Mouse (Mus musculus) lung, embryonic 14.5 days (tissue): ENCODE results near the gene Ctag2. TPM values are rescaled to one million over a fixed set of nuclear protein-coding genes. Genes with fewer than 3 reads are reported as not detected.

Source experiments
- ATAC-seq: fragments of 200-750 bp; cut with Nextera tagmentation; 2 replicates; pipeline ENCODE4 v1.8.0; 2017; ENCODE audit warnings: mild to moderate bottlenecking, moderate TSS enrichment, moderate library complexity; ENCODE audit not compliant: insufficient read depth
- DNase-seq: peaks from one replicate; pipeline ENCODE4 v3.0.0-alpha.2; 2015
- H3K27ac ChIP-seq: fragments of 300-500 bp; sonication (generic); 2 replicates; pipeline ENCODE4 v1.5.1; 2014; ENCODE audit warnings: low read depth, mild to moderate bottlenecking, moderate library complexity
- H3K27me3 ChIP-seq: fragments of 300-500 bp; sonication (generic); 2 replicates; pipeline ENCODE4 v1.6.1; 2014; ENCODE audit warnings: low read length, control low read depth; ENCODE audit not compliant: insufficient read depth
- H3K36me3 ChIP-seq: fragments of 300-500 bp; sonication (generic); 2 replicates; pipeline ENCODE4 v1.6.1; 2014; ENCODE audit warnings: control low read depth; ENCODE audit not compliant: insufficient read depth
- H3K4me1 ChIP-seq: fragments of 300-500 bp; sonication (generic); 2 replicates; pipeline ENCODE4 v1.6.1; 2014; ENCODE audit warnings: antibody characterized with exemption, control low read depth; ENCODE audit not compliant: insufficient read depth
- H3K4me2 ChIP-seq: fragments of 300-500 bp; sonication (generic); 2 replicates; pipeline ENCODE4 v1.6.1; 2014; ENCODE audit warnings: mild to moderate bottlenecking
- H3K4me3 ChIP-seq: fragments of 300-500 bp; sonication (generic); 2 replicates; pipeline ENCODE4 v1.5.1; 2014; ENCODE audit warnings: low read depth, low read length
- H3K9ac ChIP-seq: fragments of 300-500 bp; sonication (generic); 2 replicates; pipeline ENCODE4 v1.6.1; 2014
- H3K9me3 ChIP-seq: fragments of 300-500 bp; sonication (generic); 2 replicates; pipeline ENCODE4 v1.6.1; 2016; ENCODE audit warnings: low read depth, low read length, control low read depth
- CTCF ChIP-seq: IDR thresholded peaks from 2 replicates; pipeline ENCODE4 v1.5.1; 2016; ENCODE audit warnings: antibody characterized with exemption, low read depth
- WGBS: fragments of 180-500 bp; shearing (Covaris S2); extraction: QIAGEN DNeasy Blood & Tissue Kit; methylation state at CpG from one replicate; pipeline ENCODE4 v1.1.7; 2014; 5-methylcytosine and 5-hydroxymethylcytosine counted together
- polyA plus RNA-seq: library from polyadenylated mRNA; unstranded; fragments of >200 nt; fragmentation: Nextera tagmentation; extraction: Ambion mirVana; gene quantifications from 2 replicates; pipeline ENCODE4 v1.2.1, GENCODE M21; 2014

Gene Ctag2
- not detected in 2 replicates for polyA plus RNA-seq

GRCm38 (mm10) chrX:65047344-65047743, at the start of gene Ctag2:
Ctag2 (plus strand) TSS chrX:65047644.
- Histone ChIP-seq H3K36me3 (no peaks in the 10 kb centered on the region), H3K27ac (no peak within 1 kb of the TSS), H3K4me3 (no peak within 1 kb of the TSS), H3K9me3 (no peaks in the 10 kb centered on the region), H3K9ac (no peak within 1 kb of the TSS), H3K4me2 (no peak within 1 kb of the TSS), H3K4me1 (no peaks in the 10 kb centered on the region), H3K27me3 (no peaks in the 10 kb centered on the region)
- DNase-seq (no peak), ATAC-seq (no peak)
- TF ChIP-seq CTCF = no peak
- WGBS = 89% methylated on average over 7 of the region's 7 CpGs
